Mouse (Mus musculus): ENCODE results near the gene Atp6v0e2. TPM values are rescaled to one million over a fixed set of nuclear protein-coding genes. Genes with fewer than 3 reads are reported as not detected.

Atp6v0e2 gene
- polyA plus RNA-seq (2014; fragmentation: Nextera tagmentation; extraction: Ambion mirVana) = 190 and 241 TPM in 2 replicates

DNA sequence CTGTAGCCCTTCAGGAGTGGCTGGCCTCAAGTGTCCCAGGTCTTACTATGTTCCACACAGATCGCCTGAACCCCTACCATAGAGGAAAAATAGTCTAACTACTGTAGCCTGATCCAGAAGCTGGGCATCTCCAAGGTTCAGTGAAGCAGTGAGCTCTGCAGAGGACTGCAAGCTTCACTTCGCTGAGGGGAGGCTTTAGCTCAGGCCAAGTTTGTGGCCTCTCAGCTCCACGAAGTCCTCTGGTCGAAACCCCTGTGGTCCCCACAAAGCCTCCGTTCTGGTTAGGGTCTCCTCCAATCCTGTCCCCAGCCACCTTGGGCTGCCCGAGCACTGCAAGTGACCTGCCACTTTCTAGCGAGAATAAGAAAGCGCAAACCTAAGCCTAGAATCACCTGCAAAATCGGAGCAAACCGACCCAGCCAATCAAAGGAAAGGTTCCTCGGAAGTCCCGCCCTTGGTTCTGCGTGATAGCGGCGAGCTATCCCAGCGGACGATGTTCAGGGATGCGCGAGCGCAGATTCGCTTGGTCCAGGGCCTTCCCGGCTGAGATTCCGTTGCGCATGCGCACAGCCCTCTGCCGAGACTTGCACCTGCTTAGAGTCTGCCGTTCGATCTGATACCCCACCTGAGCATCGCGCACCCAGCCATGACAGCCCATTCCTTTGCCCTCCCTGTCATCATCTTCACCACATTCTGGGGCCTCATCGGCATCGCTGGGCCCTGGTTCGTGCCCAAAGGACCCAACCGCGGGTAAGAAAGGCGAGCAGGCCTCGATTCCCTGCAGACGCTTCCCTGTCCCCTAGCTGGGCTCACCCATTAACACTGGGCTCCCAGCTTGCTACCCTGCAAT, at the start of gene Atp6v0e2:
Gene Atp6v0e2 (plus strand): TSS at position 511 of the 850 bp plus-strand sequence.
- Histone ChIP-seq H3K27me3 (ENCODE audit: control insufficient read depth, insufficient read depth, low read length) (no peaks in the 10 kb centered on the region), H3K4me2 (ENCODE audit: low read length) (peak within 1 kb of the TSS; percentile 96), H3K4me1 (ENCODE audit: control insufficient read depth, insufficient read depth, low read length) (peaks cover 21% of the 10 kb centered on the region), H3K36me3 (ENCODE audit: control insufficient read depth, insufficient read depth, low read length) (peaks cover 30% of the 10 kb centered on the region), H3K27ac (replicated peaks; ENCODE audit: low read depth, low read length) (peak within 1 kb of the TSS; percentile 80), H3K4me3 (replicated peaks; ENCODE audit: low read depth, low read length) (peak within 1 kb of the TSS; percentile 66), H3K9me3 (ENCODE audit: control insufficient read depth, low read length) (no peaks in the 10 kb centered on the region), H3K9ac (replicated peaks; ENCODE audit: low read length) (peak within 1 kb of the TSS; percentile 86)
- 2% methylated on average over 38 of the region's 38 CpGs for WGBS
- DNase-seq (peak; percentile 99), ATAC-seq (ENCODE audit: low FRiP score, low TSS enrichment) (peak; percentile 95)

DNA sequence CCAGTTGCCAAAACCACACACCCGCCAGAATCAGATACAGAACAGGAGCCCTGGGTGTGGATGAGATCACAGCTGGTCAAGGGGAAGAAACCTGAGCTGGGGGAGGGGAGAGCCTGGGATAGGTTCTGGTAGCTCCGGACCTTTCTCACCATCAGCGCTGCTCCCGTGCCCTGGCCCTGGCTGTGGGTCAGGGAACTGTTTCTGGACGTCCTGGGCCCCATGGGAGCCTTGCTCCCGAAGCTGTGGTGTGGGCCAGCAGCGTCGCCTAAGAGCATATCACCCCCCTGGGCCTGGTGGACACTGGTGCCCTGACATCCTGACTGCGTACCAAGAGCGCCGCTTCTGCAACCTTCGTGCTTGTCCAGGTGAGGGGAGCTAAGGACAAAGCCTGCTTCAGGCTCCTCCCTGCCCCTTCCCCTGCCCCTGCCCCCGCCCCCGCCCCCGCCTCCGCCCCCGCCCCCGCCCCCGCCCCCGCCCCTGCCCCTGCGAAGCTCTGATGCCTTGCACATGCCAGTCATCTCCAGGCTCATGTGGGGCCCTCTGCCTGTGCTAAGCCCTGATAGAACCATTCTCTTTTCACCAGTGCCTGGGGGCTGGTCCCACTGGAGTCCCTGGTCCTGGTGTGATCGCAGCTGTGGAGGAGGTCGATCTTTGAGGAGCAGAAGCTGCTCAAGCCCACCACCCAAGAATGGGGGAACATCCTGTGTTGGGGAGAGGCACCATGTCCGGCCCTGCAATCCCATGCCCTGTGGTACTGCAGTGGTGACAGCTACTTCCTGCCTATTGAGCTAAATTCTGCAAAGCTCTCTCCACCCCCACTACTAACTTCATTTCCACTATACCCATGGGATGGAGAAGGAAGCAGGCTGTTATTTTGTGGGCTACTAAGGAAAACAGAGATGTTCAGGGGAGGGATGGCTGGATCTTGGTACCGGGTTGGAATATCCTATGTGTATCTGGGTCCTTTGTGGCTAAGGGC, 49.4 kb upstream of the Atp6v0e2 start:
- Histone ChIP-seq H3K9ac (replicated peaks; ENCODE audit: low read length) (peak overlapping the region; percentile 26; the same call in 1 of the 2 replicates), H3K4me2 (ENCODE audit: low read length) (peak overlapping the region; percentile 42), H3K9me3 (ENCODE audit: control insufficient read depth, low read length) (no peaks in the 10 kb centered on the region), H3K36me3 (ENCODE audit: control insufficient read depth, insufficient read depth, low read length) (no peaks in the 10 kb centered on the region), H3K27ac (replicated peaks; ENCODE audit: low read depth, low read length) (no peak overlapping the region), H3K4me1 (ENCODE audit: control insufficient read depth, insufficient read depth, low read length) (peaks cover 8% of the 10 kb centered on the region; the same call in 1 of the 2 replicates), H3K4me3 (replicated peaks; ENCODE audit: low read depth, low read length) (no peak overlapping the region), H3K27me3 (ENCODE audit: control insufficient read depth, insufficient read depth, low read length) (no peaks in the 10 kb centered on the region)
- ATAC-seq (ENCODE audit: low FRiP score, low TSS enrichment) = no peak
- peak; percentile 29 for DNase-seq
- WGBS = 9% methylated on average over 25 of the region's 25 CpGs

DNA sequence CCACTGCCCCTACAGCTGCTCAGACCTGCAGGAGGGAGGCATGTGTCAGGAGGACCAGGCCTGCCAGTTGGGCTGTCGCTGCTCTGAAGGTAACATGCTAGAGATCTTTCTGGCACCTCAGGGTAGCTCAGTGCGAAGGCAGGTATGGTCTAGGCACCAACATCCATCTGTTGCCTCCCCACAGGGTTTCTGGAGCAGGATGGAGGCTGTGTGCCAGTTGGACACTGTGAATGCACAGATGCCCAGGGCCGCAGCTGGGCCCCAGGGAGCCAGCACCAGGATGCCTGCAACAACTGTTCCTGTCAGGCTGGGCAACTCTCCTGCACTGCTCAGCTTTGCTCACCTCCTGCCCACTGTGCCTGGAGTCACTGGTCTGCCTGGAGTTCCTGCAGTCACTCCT, 47.7 kb upstream of the Atp6v0e2 start:
- DNase-seq (no peak), ATAC-seq (ENCODE audit: low FRiP score, low TSS enrichment) (no peak)
- H3K27ac ChIP-seq (replicated peaks; ENCODE audit: low read depth, low read length) = no peak overlapping the region
- no peaks in the 10 kb centered on the region for H3K27me3 ChIP-seq (ENCODE audit: control insufficient read depth, insufficient read depth, low read length)
- H3K4me3 ChIP-seq (replicated peaks; ENCODE audit: low read depth, low read length) = no peak overlapping the region
- H3K4me2 ChIP-seq (ENCODE audit: low read length) = no peak overlapping the region
- WGBS = 87% methylated on average over 3 of the region's 3 CpGs
- peaks cover 8% of the 10 kb centered on the region; the same call in 1 of the 2 replicates for H3K4me1 ChIP-seq (ENCODE audit: control insufficient read depth, insufficient read depth, low read length)
- H3K9ac ChIP-seq (replicated peaks; ENCODE audit: low read length) = no peak overlapping the region
- no peaks in the 10 kb centered on the region for H3K9me3 ChIP-seq (ENCODE audit: control insufficient read depth, low read length)
- H3K36me3 ChIP-seq (ENCODE audit: control insufficient read depth, insufficient read depth, low read length) = no peaks in the 10 kb centered on the region

DNA sequence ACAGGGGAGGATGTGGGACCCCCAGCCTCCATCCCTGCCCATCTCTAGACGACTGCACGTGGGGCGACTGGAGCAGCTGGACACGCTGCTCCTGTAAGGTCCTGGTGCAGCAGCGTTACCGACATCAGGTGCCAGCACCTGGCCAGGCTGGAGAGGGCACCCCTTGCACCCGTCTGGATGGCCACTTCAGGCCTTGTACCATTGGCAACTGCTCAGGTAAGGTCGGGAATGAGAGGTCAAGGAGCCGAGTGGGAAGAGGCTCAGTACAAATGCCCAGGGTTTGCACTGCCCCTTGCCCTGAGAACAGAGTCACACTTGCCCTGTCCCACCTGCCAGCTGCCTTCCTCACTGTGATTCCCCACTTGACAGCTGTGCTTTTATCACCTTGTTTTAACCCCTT, 46.1 kb upstream of the Atp6v0e2 start:
- H3K27me3 ChIP-seq (ENCODE audit: control insufficient read depth, insufficient read depth, low read length) = no peaks in the 10 kb centered on the region
- H3K4me1 ChIP-seq (ENCODE audit: control insufficient read depth, insufficient read depth, low read length) = peaks cover 8% of the 10 kb centered on the region; the same call in 1 of the 2 replicates
- 72% methylated on average over 9 of the region's 9 CpGs for WGBS

DNA sequence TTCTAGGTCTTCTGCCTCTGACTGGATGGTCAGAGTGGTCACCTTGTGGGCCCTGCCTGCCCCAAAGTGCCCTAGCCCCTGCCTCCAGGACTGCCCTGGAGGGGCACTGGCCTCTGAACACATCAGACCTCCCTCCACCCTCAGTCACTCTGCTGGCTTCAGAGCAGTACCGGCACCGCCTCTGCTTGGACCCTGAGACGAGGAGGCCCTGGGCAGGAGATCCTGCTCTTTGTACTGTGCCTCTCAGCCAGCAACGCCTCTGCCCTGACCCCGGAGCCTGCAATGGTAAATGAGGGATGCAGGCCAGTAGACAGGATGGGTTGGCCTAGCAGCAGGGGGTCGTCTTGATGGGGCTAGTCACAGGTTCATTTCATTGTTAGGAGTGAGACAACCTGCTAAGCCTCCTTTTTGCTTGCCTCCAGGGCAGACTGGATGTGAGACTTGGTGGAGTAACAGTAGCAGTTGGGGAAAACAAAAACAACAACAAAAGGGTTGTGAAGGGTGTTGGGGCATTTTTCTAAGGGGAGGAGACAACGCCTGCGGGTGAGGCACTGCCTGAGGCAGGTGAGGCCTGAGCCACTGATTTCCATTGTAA, 44.2 kb upstream of the Atp6v0e2 start:
- Histone ChIP-seq H3K4me1 (ENCODE audit: control insufficient read depth, insufficient read depth, low read length) (peaks cover 2% of the 10 kb centered on the region; the same call in 1 of the 2 replicates), H3K4me2 (ENCODE audit: low read length) (no peak overlapping the region), H3K27ac (replicated peaks; ENCODE audit: low read depth, low read length) (no peak overlapping the region), H3K36me3 (ENCODE audit: control insufficient read depth, insufficient read depth, low read length) (no peaks in the 10 kb centered on the region), H3K9ac (replicated peaks; ENCODE audit: low read length) (no peak overlapping the region), H3K9me3 (ENCODE audit: control insufficient read depth, low read length) (no peaks in the 10 kb centered on the region), H3K4me3 (replicated peaks; ENCODE audit: low read depth, low read length) (no peak overlapping the region), H3K27me3 (ENCODE audit: control insufficient read depth, insufficient read depth, low read length) (no peaks in the 10 kb centered on the region)
- DNase-seq = no peak
- whole genome bisulfite sequencing = 5% methylated on average over 8 of the region's 8 CpGs
- no peak for ATAC-seq (ENCODE audit: low FRiP score, low TSS enrichment)

More for the DNA sequence above, 46.1 kb upstream of the Atp6v0e2 start:
- Histone ChIP-seq H3K27ac (replicated peaks; ENCODE audit: low read depth, low read length) (no peak overlapping the region), H3K4me2 (ENCODE audit: low read length) (no peak overlapping the region), H3K4me3 (replicated peaks; ENCODE audit: low read depth, low read length) (no peak overlapping the region), H3K36me3 (ENCODE audit: control insufficient read depth, insufficient read depth, low read length) (no peaks in the 10 kb centered on the region), H3K9me3 (ENCODE audit: control insufficient read depth, low read length) (no peaks in the 10 kb centered on the region), H3K9ac (replicated peaks; ENCODE audit: low read length) (no peak overlapping the region)
- DNase-seq (no peak), ATAC-seq (ENCODE audit: low FRiP score, low TSS enrichment) (no peak)

DNA sequence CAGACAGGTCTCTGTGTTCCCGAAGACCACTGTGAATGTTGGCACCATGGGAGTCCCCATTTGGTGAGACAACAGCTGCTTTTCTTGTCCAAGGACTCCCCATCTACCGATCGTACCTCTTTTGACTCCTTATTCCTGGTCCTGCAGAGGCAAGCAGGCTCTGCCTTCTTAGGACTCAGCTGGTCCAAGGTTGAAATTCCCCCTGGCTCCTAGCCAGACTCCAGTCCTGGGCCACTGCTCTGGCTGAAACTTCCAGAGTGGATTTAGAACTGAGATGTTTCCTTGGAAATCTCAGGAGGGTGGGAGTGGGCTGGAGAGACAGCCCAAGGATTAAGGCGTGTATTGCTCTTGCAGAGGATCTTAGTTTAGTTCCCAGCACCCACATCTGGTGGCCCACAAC, 39.9 kb upstream of the Atp6v0e2 start:
- H3K36me3 ChIP-seq (ENCODE audit: control insufficient read depth, insufficient read depth, low read length) = no peaks in the 10 kb centered on the region
- no peaks in the 10 kb centered on the region for H3K4me1 ChIP-seq (ENCODE audit: control insufficient read depth, insufficient read depth, low read length)
- H3K27ac ChIP-seq (replicated peaks; ENCODE audit: low read depth, low read length) = no peak overlapping the region
- no peak overlapping the region for H3K9ac ChIP-seq (replicated peaks; ENCODE audit: low read length)
- DNase-seq (no peak), ATAC-seq (ENCODE audit: low FRiP score, low TSS enrichment) (no peak)
- H3K9me3 ChIP-seq (ENCODE audit: control insufficient read depth, low read length) = no peaks in the 10 kb centered on the region
- H3K4me3 ChIP-seq (replicated peaks; ENCODE audit: low read depth, low read length) = no peak overlapping the region
- no peak overlapping the region for H3K4me2 ChIP-seq (ENCODE audit: low read length)
- 90% methylated on average over 4 of the region's 4 CpGs for WGBS
- no peaks in the 10 kb centered on the region for H3K27me3 ChIP-seq (ENCODE audit: control insufficient read depth, insufficient read depth, low read length)

DNA sequence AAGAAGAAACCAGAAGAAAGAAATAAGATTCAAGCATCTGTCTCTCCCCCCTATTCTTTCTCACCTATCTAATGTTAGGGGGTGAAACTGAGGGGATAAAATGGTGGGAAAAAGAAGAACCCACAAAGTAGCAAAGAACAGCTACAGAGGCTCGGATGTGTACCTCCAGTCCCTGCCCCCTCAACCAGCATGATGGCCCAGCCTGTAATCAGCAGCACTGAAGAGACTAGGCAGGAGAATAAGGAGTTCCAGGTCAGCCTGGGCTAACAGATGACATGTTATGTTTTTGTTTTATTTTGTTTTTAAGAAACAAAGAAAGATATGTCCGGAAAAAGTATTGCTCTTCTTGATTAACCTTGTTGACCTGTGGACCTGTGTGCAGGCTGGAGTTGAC, 33.6 kb upstream of the Atp6v0e2 start:
- H3K4me1 ChIP-seq (ENCODE audit: control insufficient read depth, insufficient read depth, low read length) = peaks cover 7% of the 10 kb centered on the region
- H3K4me3 ChIP-seq (replicated peaks; ENCODE audit: low read depth, low read length) = peak overlapping the region; percentile 51
- H3K27ac ChIP-seq (replicated peaks; ENCODE audit: low read depth, low read length) = no peak overlapping the region; the same call in 1 of the 2 replicates
- no peaks in the 10 kb centered on the region for H3K9me3 ChIP-seq (ENCODE audit: control insufficient read depth, low read length)
- H3K4me2 ChIP-seq (ENCODE audit: low read length) = peak overlapping the region; percentile 70; the same call in 1 of the 2 replicates
- DNase-seq (no peak), ATAC-seq (ENCODE audit: low FRiP score, low TSS enrichment) (0 out of 2 replicates have a peak, but pooled peaks have one; percentile 46)
- no peak overlapping the region for H3K9ac ChIP-seq (replicated peaks; ENCODE audit: low read length)
- H3K36me3 ChIP-seq (ENCODE audit: control insufficient read depth, insufficient read depth, low read length) = no peaks in the 10 kb centered on the region
- H3K27me3 ChIP-seq (ENCODE audit: control insufficient read depth, insufficient read depth, low read length) = no peaks in the 10 kb centered on the region
- WGBS = 7% methylated on average over 2 of the region's 2 CpGs

DNA sequence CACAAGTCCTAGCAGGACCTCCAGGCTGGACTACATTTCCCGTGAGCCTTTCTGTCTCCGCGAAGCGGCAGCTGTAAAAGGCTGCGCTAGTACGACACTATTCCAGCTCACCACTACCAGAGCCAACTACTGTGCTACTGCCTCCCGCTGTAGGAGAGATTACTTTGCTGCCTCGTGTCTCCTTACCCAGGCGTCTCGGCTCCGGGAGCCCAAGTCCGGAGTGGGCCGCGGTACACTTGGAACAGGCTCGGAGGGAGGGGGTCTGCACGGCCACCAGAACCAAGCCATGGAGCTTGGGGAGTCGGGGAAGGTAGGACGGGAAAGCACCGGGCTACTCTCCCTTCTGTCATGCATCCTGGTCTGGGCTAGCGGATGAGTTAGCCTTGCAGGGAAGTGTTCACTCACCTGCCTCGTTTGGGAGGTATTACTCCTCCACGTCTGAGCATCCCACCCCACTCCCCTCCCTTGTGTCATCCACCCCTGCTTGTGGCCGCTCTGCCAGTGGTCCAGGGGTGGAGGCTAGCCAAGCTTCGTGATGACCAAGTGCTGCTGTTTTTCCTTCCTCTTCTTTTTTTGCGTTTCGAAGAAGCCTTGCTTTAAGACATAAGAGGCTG, 33.1 kb upstream of the Atp6v0e2 start:
- WGBS = under 1% methylated on average over 26 of the region's 26 CpGs

More for the DNA sequence above, 33.1 kb upstream of the Atp6v0e2 start:
- peaks cover 7% of the 10 kb centered on the region for H3K4me1 ChIP-seq (ENCODE audit: control insufficient read depth, insufficient read depth, low read length)
- ATAC-seq (ENCODE audit: low FRiP score, low TSS enrichment) = peak; percentile 90
- H3K9ac ChIP-seq (replicated peaks; ENCODE audit: low read length) = peak overlapping the region; percentile 51
- peak; percentile 91 for DNase-seq
- peak overlapping the region; percentile 70 for H3K4me2 ChIP-seq (ENCODE audit: low read length)
- H3K27ac ChIP-seq (replicated peaks; ENCODE audit: low read depth, low read length) = peak overlapping the region; percentile 53
- H3K9me3 ChIP-seq (ENCODE audit: control insufficient read depth, low read length) = no peaks in the 10 kb centered on the region
- no peaks in the 10 kb centered on the region for H3K36me3 ChIP-seq (ENCODE audit: control insufficient read depth, insufficient read depth, low read length)
- no peaks in the 10 kb centered on the region for H3K27me3 ChIP-seq (ENCODE audit: control insufficient read depth, insufficient read depth, low read length)
- H3K4me3 ChIP-seq (replicated peaks; ENCODE audit: low read depth, low read length) = peak overlapping the region; percentile 51
